Mouse (Mus musculus): Measurements from ENCODE around the gene Hist1h2bn.

DNA sequence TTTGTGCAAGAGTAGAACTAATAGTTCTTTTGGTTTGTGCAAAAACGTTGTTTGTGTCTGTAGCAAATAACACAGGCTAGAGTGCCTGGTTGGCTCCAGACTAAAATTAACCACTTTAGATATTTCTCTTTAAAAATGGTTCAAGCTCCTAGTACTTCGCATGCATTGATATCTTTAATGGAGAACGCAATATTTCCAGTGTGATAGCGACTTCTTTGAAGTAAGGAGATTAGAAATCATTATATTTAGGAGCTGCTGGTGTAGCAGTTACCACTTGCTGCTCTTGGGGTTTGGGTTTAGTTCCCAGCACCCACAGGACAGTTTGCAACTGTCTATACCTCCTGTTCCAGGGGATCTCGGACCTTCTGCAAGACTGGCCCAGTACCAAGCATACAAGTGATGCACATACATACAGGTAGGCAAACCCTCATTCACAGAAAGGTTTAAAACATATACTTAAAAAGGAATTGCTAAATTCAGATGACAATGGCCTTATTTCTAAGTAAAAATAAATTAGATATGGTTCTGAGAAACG, 27.2 kb downstream of the Hist1h2bn start:
- TF ChIP-seq TCF12 (IDR thresholded peaks at IDR 0.05; ENCODE audit: low read depth, low read length), result no peak
- TF ChIP-seq POLR2A (IDR thresholded peaks at IDR 0.05; ENCODE audit: control insufficient read depth in 1 of 2, insufficient read depth in 1 of 2, low read depth in 1 of 2, low read length in 2 of 2, poor library complexity in 1 of 2), result no peak
- no peak for TF ChIP-seq ZNF384 (IDR thresholded peaks at IDR 0.05; ENCODE audit: low read depth, low read length)
- no peak for TF ChIP-seq CTCF (IDR thresholded peaks at IDR 0.05 in 2 of 3, conservative IDR thresholded peaks at IDR 0.05 in 1 of 3; ENCODE audit: control insufficient read depth in 1 of 3, insufficient read depth in 1 of 3, low read depth in 2 of 3, low read length in 3 of 3, poor library complexity in 1 of 3, severe bottlenecking in 1 of 3)
- TF ChIP-seq MAZ (IDR thresholded peaks at IDR 0.05; ENCODE audit: low read depth, low read length), result no peak
- TF ChIP-seq POLR2AphosphoS2 (IDR thresholded peaks at IDR 0.05; ENCODE audit: low read length), result no peak
- TF ChIP-seq USF1 (IDR thresholded peaks at IDR 0.05; ENCODE audit: low read depth, low read length), result no peak
- TF ChIP-seq ETS1 (IDR thresholded peaks at IDR 0.05; ENCODE audit: low read depth, low read length), result no peak

Data from MEL (cell line).